Mouse (Mus musculus) layer of hippocampus, adult 18-20 months (tissue): ENCODE results near the gene Cnbp. TPM values are rescaled to one million over a fixed set of nuclear protein-coding genes. Genes with fewer than 3 reads are reported as not detected.

Source experiments
- DNase-seq, 2 experiments: peaks; one replicate each; pipeline ENCODE4 v3.0.0; 2022; ENCODE audit warnings: low spot score in 2 of 2
- total RNA-seq, 2 experiments: library from RNA; stranded (reverse); gene quantifications; 2 replicates each; pipeline ENCODE4 v1.2.3; 2021

The Cnbp gene
- total RNA-seq, 2 experiments from 2014 or later, result 261 to 266 TPM

- DNase-seq, result peak in 1 of 2 experiments; percentile 34
These were observed 579 bp downstream of the Cnbp start for GRCm38 (mm10) chr6:87850155-87850899.

GRCm38 (mm10) chr6:87849780-87850154 is 1.1 kb downstream of the Cnbp start:
- no peak for DNase-seq

GRCm38 (mm10) chr6:87846813-87847212 is 4.1 kb downstream of the Cnbp start:
- DNase-seq, result no peak

GRCm38 (mm10) chr6:87845031-87845695 is 5.7 kb downstream of the Cnbp start:
- DNase-seq, result no peak

GRCm38 (mm10) chr6:87842254-87842653 is 8.7 kb downstream of the Cnbp start:
- no peak for DNase-seq

- no peak for DNase-seq
These were observed 9.3 kb downstream of the Cnbp start for GRCm38 (mm10) chr6:87841635-87842034.

GRCm38 (mm10) chr6:87839797-87840341 is 11.0 kb downstream of the Cnbp start:
- no peak for DNase-seq

- peak; percentile 96 to 98 for DNase-seq
These were observed 12.2 kb downstream of the Cnbp start, which contains the start of gene Isy1 for GRCm38 (mm10) chr6:87838551-87839197. Isy1 (minus strand) TSS chr6:87838798.

- DNase-seq, result no peak
These were observed 15.2 kb downstream of the Cnbp start, which contains the start of gene Gm45140 for GRCm38 (mm10) chr6:87835695-87836094. Gm45140 (minus strand) TSS chr6:87835795.

GRCm38 (mm10) chr6:87820366-87820765 is 30.5 kb downstream of the Cnbp start:
- no peak for DNase-seq

- no peak for DNase-seq
These were observed 36.4 kb downstream of the Cnbp start for GRCm38 (mm10) chr6:87814486-87814885.

- DNase-seq, result no peak
These were observed 38.2 kb downstream of the Cnbp start for GRCm38 (mm10) chr6:87812656-87813055.

- DNase-seq, result peak; percentile 89 to 91
These were observed 39.1 kb downstream of the Cnbp start, which contains the start of gene Rab43 for GRCm38 (mm10) chr6:87811675-87812338. Rab43 (minus strand) TSS chr6:87812164.

- DNase-seq, result peak; percentile 28 to 56
These were observed 39.9 kb downstream of the Cnbp start for GRCm38 (mm10) chr6:87810713-87811669.

GRCm38 (mm10) chr6:87810311-87810710 is 40.6 kb downstream of the Cnbp start:
- no peak for DNase-seq

GRCm38 (mm10) chr6:87809651-87810161 is 41.2 kb downstream of the Cnbp start:
- no peak for DNase-seq

- no peak for DNase-seq
These were observed 41.8 kb downstream of the Cnbp start for GRCm38 (mm10) chr6:87809144-87809543.

GRCm38 (mm10) chr6:87808521-87808920 is 42.4 kb downstream of the Cnbp start:
- DNase-seq, result no peak

GRCm38 (mm10) chr6:87807735-87808440 is 43.0 kb downstream of the Cnbp start:
- DNase-seq, result no peak
